Mouse (Mus musculus): Measurements from ENCODE around the gene Ypel2.

- TF ChIP-seq CTCF (IDR thresholded peaks at IDR 0.05; ENCODE audit: borderline replicate concordance, control insufficient read depth, extremely low read depth, insufficient read depth, low read length, poor library complexity) (no peak), POLR2A (IDR thresholded peaks at IDR 0.05; ENCODE audit: control insufficient read depth, extremely low read depth, insufficient read depth, low read length, poor library complexity) (no peak)
These were observed 31.8 kb downstream of the Ypel2 start for GRCm38 (mm10) chr11:86961510-86962303.

Data from thymus, adult 2 months (tissue).